Mouse (Mus musculus): Measurements from ENCODE around the gene Loxl4. TPM values are rescaled to one million over a fixed set of nuclear protein-coding genes. Genes with fewer than 3 reads are reported as not detected.

The Loxl4 gene
- polyA plus RNA-seq (2014; fragmentation: Nextera tagmentation; extraction: Ambion mirVana) = 0.20 and 0.37 TPM in 2 replicates

GRCm38 (mm10) chr19:42612654-42613053, at the start of gene Loxl4:
Loxl4 (minus strand) TSS chr19:42612813.
- DNase-seq (ENCODE audit: low spot score) (peak; percentile 28), ATAC-seq (ENCODE audit: low FRiP score) (no peak)
- peak within 1 kb of the TSS; percentile 63 for H3K4me2 ChIP-seq (replicated peaks; ENCODE audit: low read depth, low read length)
- 0 out of 2 replicates have a peak, but pooled peaks cover 3% of the 10 kb centered on the region for H3K4me1 ChIP-seq (replicated peaks; ENCODE audit: control insufficient read depth, insufficient read depth, low read length)
- no peak within 1 kb of the TSS for H3K27ac ChIP-seq (ENCODE audit: low read depth, low read length)
- H3K27me3 ChIP-seq (ENCODE audit: control insufficient read depth, insufficient read depth, low read length) = peaks cover 7% of the 10 kb centered on the region; the same call in 1 of the 2 replicates
- H3K36me3 ChIP-seq (ENCODE audit: control insufficient read depth, insufficient read depth, low read length) = no peaks in the 10 kb centered on the region
- no peak within 1 kb of the TSS for H3K9ac ChIP-seq (ENCODE audit: low read depth, low read length)
- H3K4me3 ChIP-seq (ENCODE audit: low read depth, low read length) = peak within 1 kb of the TSS; percentile 35
- no peaks in the 10 kb centered on the region for H3K9me3 ChIP-seq (ENCODE audit: control insufficient read depth, low read length)
- WGBS = 2% methylated on average over 33 of the region's 37 CpGs

DNA sequence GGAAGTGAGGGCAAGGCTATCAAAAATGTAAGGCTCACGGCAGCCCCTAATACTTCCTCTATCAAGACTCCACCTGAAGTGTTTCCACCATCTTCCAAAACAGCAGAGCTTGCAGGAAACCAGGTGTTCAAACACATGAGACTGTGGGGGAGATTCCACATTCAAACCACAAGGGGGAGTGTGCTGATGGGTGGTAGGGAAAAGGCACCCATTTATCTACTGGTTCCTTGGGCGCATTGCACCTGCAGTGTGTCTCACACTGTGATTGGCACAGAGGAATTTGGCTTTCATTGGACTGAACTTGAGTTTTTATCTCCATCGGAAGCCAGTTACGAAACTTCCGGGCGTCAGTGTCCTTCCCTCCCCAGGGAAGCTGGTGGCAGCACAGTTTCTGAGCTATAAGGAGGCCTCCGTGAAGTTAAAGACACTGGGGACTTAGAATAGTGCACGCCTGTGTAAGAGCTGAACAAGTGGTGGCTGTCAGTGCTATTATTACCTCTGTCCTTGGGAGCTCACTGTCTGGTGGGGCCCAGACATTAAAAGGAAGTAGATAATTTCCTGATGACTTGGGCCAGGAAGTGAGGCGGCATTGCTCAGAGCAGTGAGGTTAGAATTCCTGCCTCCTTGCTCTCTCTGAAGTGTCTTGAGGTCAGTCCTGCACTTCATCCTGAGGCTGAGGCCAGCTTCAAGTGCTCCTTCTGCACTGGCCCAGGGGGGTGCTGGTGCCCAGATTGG, 49.0 kb upstream of the Loxl4 start:
- Histone ChIP-seq H3K27ac (ENCODE audit: low read depth, low read length) (no peak overlapping the region), H3K4me3 (ENCODE audit: low read depth, low read length) (no peak overlapping the region), H3K36me3 (ENCODE audit: control insufficient read depth, insufficient read depth, low read length) (no peaks in the 10 kb centered on the region), H3K9ac (ENCODE audit: low read depth, low read length) (no peak overlapping the region), H3K4me1 (replicated peaks; ENCODE audit: control insufficient read depth, insufficient read depth, low read length) (peaks cover 5% of the 10 kb centered on the region), H3K4me2 (replicated peaks; ENCODE audit: low read depth, low read length) (no peak overlapping the region), H3K27me3 (ENCODE audit: control insufficient read depth, insufficient read depth, low read length) (peaks cover 3% of the 10 kb centered on the region; the same call in 1 of the 2 replicates), H3K9me3 (ENCODE audit: control insufficient read depth, low read length) (no peaks in the 10 kb centered on the region)
- 82% methylated on average over 9 of the region's 9 CpGs for WGBS
- DNase-seq (ENCODE audit: low spot score) = no peak
- no peak for ATAC-seq (ENCODE audit: low FRiP score)

DNA sequence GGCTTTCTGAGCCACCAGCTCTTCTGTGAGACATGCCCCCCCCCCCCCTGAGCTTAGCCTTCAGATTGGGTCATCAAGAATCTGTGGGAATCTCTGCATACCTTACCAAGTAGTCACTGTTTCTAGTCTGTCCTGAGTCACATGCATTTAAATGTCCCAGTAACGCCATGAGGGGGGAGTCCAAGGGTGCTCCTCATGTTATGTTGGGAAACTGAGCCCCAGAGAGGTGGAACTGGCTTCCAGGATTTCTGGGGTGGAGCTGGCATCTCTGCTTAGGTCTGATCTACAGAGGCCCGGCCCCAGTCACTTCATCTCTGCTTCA, 47.6 kb upstream of the Loxl4 start:
- Histone ChIP-seq H3K27me3 (ENCODE audit: control insufficient read depth, insufficient read depth, low read length) (peaks cover 5% of the 10 kb centered on the region; the same call in 1 of the 2 replicates), H3K4me3 (ENCODE audit: low read depth, low read length) (no peak overlapping the region), H3K9me3 (ENCODE audit: control insufficient read depth, low read length) (no peaks in the 10 kb centered on the region), H3K4me1 (replicated peaks; ENCODE audit: control insufficient read depth, insufficient read depth, low read length) (peaks cover 5% of the 10 kb centered on the region), H3K9ac (ENCODE audit: low read depth, low read length) (no peak overlapping the region), H3K4me2 (replicated peaks; ENCODE audit: low read depth, low read length) (no peak overlapping the region), H3K36me3 (ENCODE audit: control insufficient read depth, insufficient read depth, low read length) (no peaks in the 10 kb centered on the region), H3K27ac (ENCODE audit: low read depth, low read length) (no peak overlapping the region)
- 93% methylated on average over 2 of the region's 2 CpGs for WGBS
- no peak for ATAC-seq (ENCODE audit: low FRiP score)
- no peak for DNase-seq (ENCODE audit: low spot score)

DNA sequence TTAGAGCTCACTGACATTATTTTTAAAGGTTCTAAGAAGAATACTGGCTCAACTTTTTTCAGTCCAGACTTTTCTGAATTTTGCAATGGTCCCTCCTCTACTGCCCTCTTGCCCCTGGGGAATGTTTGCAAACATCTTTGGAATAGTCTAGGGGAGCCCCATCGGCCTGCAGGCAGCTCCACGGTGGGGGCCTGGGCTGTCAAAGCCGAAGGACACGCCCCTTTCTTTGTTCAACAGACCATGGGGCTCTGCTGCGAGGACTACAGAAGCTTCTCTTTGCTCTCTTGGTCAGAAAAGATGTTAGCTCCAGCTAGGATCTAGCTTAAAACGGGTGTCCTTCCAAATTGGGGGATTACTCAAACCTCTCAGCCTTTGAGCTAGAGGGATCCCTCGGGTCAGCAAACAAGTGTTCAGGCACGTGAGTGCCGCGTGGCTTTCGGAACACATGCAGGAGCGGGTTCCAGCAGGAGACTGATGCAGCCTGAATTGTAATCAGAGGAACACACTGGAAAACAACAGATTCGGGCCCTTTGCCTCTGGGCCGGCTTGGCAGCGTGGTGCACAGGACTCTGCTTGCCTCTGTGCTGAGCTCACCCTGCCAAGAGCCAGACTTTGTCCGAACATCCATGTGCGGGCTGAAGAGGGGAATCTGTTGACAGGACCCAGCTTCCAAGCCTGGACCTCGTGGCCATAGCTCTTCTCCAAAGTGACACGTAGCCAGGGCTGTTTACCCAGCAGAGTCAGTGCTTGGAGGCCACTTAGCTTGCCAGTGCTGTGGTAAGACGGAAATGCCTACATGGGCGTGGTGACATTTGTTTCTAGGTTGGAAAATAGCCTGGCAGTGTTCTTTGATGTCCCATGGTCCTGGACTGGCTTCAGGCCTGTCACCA, 47.0 kb upstream of the Loxl4 start:
- Histone ChIP-seq H3K9me3 (ENCODE audit: control insufficient read depth, low read length) (no peaks in the 10 kb centered on the region), H3K27ac (ENCODE audit: low read depth, low read length) (no peak overlapping the region), H3K36me3 (ENCODE audit: control insufficient read depth, insufficient read depth, low read length) (no peaks in the 10 kb centered on the region), H3K4me3 (ENCODE audit: low read depth, low read length) (no peak overlapping the region), H3K9ac (ENCODE audit: low read depth, low read length) (no peak overlapping the region), H3K4me1 (replicated peaks; ENCODE audit: control insufficient read depth, insufficient read depth, low read length) (peaks cover 5% of the 10 kb centered on the region), H3K27me3 (ENCODE audit: control insufficient read depth, insufficient read depth, low read length) (peaks cover 5% of the 10 kb centered on the region; the same call in 1 of the 2 replicates), H3K4me2 (replicated peaks; ENCODE audit: low read depth, low read length) (no peak overlapping the region)
- no peak; the same call in 1 of the 2 replicates for ATAC-seq (ENCODE audit: low FRiP score)
- 42% methylated on average over 21 of the region's 21 CpGs for WGBS
- no peak for DNase-seq (ENCODE audit: low spot score)

DNA sequence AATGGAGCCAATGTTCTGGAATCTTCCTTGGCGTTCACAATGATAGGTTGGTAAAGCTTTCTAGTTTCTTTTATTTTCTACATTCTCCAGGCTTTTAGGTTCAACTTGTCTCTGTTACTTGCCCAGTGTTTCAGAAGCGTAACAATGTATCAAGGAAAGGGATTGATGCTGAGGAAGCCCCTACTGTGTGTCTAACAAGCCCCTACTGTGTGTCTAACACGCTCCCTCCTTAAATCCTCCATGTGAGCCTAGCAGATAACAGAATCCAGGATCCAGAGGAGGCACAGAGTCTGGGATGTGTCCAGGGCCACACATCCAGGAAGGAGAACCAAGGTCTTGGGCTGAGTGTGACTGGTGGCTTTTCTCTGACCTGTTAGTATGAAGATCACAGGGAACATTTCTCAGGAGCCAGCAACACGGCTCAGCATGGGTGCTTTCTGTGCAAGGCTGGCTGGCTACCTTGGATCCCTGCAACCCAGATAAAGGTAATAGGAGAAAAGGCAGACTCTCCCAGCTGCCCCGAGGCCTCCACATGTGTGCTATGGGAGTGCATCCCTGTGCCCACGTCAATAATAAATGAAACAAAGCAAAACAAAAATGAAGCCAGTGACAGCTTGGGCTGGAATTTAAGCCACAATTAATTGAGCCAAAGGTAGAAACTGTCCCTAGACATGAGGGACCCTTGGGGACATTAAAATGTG, 46.0 kb upstream of the Loxl4 start:
- H3K4me2 ChIP-seq (replicated peaks; ENCODE audit: low read depth, low read length) = no peak overlapping the region
- H3K27me3 ChIP-seq (ENCODE audit: control insufficient read depth, insufficient read depth, low read length) = peaks cover 5% of the 10 kb centered on the region; the same call in 1 of the 2 replicates
- no peak for ATAC-seq (ENCODE audit: low FRiP score)

DNA sequence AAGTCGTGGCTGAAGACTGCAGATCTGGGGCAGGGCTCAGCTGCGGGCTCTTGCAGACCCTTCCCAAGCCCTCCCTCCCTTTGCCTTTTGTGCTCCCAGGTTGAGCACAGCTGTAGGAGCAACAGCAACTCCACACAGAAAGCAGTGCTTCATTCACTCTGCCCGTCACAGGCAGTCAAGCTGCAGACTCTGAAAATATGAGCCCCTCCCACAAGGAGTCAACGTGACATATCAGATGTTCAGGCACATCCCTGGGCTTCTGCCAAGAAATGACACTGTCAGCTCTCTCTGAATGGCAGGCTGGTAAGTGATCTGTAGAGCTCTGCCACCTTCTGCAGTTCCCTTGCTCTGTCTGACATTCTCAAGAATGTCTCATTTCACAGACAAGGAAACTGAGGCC, 45.2 kb upstream of the Loxl4 start:
- Histone ChIP-seq H3K27me3 (ENCODE audit: control insufficient read depth, insufficient read depth, low read length) (peaks cover 5% of the 10 kb centered on the region; the same call in 1 of the 2 replicates), H3K9ac (ENCODE audit: low read depth, low read length) (no peak overlapping the region), H3K27ac (ENCODE audit: low read depth, low read length) (no peak overlapping the region), H3K4me3 (ENCODE audit: low read depth, low read length) (no peak overlapping the region), H3K36me3 (ENCODE audit: control insufficient read depth, insufficient read depth, low read length) (no peaks in the 10 kb centered on the region), H3K4me1 (replicated peaks; ENCODE audit: control insufficient read depth, insufficient read depth, low read length) (peaks cover 5% of the 10 kb centered on the region), H3K4me2 (replicated peaks; ENCODE audit: low read depth, low read length) (no peak overlapping the region), H3K9me3 (ENCODE audit: control insufficient read depth, low read length) (no peaks in the 10 kb centered on the region)
- no peak for ATAC-seq (ENCODE audit: low FRiP score)
- WGBS = 35% methylated on average over 4 of the region's 4 CpGs
- no peak for DNase-seq (ENCODE audit: low spot score)

More for the DNA sequence above, 46.0 kb upstream of the Loxl4 start:
- H3K36me3 ChIP-seq (ENCODE audit: control insufficient read depth, insufficient read depth, low read length) = no peaks in the 10 kb centered on the region
- no peak for DNase-seq (ENCODE audit: low spot score)
- H3K4me1 ChIP-seq (replicated peaks; ENCODE audit: control insufficient read depth, insufficient read depth, low read length) = peaks cover 5% of the 10 kb centered on the region
- H3K9me3 ChIP-seq (ENCODE audit: control insufficient read depth, low read length) = no peaks in the 10 kb centered on the region
- H3K4me3 ChIP-seq (ENCODE audit: low read depth, low read length) = no peak overlapping the region
- no peak overlapping the region for H3K27ac ChIP-seq (ENCODE audit: low read depth, low read length)
- H3K9ac ChIP-seq (ENCODE audit: low read depth, low read length) = no peak overlapping the region
- 76% methylated on average over 6 of the region's 6 CpGs for WGBS

DNA sequence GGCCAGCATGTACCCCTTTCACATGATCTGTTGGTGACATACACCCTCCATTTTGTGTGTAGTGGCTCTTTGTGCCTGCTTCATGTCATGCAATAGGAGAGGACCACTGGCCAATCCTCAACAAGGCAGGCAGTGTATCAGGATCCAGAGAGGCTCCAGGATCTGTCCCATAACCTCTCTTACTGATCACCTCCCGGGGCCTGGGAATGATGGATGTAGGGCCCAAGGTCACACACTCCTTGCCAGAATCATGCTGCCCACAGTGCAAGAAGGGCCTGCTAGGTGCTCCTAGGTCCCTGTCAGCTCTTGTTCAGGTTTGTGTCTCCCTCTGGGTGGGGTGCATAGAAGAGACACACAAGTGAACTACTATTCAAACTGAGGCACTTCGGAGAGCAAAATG, 44.7 kb upstream of the Loxl4 start:
- Histone ChIP-seq H3K9me3 (ENCODE audit: control insufficient read depth, low read length) (no peaks in the 10 kb centered on the region), H3K27ac (ENCODE audit: low read depth, low read length) (no peak overlapping the region), H3K4me1 (replicated peaks; ENCODE audit: control insufficient read depth, insufficient read depth, low read length) (peaks cover 5% of the 10 kb centered on the region), H3K9ac (ENCODE audit: low read depth, low read length) (no peak overlapping the region), H3K4me2 (replicated peaks; ENCODE audit: low read depth, low read length) (no peak overlapping the region), H3K4me3 (ENCODE audit: low read depth, low read length) (no peak overlapping the region), H3K27me3 (ENCODE audit: control insufficient read depth, insufficient read depth, low read length) (peaks cover 5% of the 10 kb centered on the region; the same call in 1 of the 2 replicates), H3K36me3 (ENCODE audit: control insufficient read depth, insufficient read depth, low read length) (no peaks in the 10 kb centered on the region)
- 83% methylated on average over 2 of the region's 2 CpGs for WGBS
- ATAC-seq (ENCODE audit: low FRiP score) (no peak), DNase-seq (ENCODE audit: low spot score) (no peak)

GRCm38 (mm10) chr19:42655006-42655405, 42.4 kb upstream of the Loxl4 start:
- Histone ChIP-seq H3K27me3 (ENCODE audit: control insufficient read depth, insufficient read depth, low read length) (0 out of 2 replicates have a peak, but pooled peaks cover 2% of the 10 kb centered on the region), H3K4me1 (replicated peaks; ENCODE audit: control insufficient read depth, insufficient read depth, low read length) (peaks cover 5% of the 10 kb centered on the region), H3K36me3 (ENCODE audit: control insufficient read depth, insufficient read depth, low read length) (no peaks in the 10 kb centered on the region), H3K27ac (ENCODE audit: low read depth, low read length) (no peak overlapping the region), H3K4me3 (ENCODE audit: low read depth, low read length) (no peak overlapping the region), H3K9me3 (ENCODE audit: control insufficient read depth, low read length) (no peaks in the 10 kb centered on the region), H3K4me2 (replicated peaks; ENCODE audit: low read depth, low read length) (no peak overlapping the region), H3K9ac (ENCODE audit: low read depth, low read length) (no peak overlapping the region)
- DNase-seq (ENCODE audit: low spot score) (peak; percentile 75), ATAC-seq (ENCODE audit: low FRiP score) (peak; percentile 72)
- 45% methylated on average over 1 of the region's 1 CpGs for WGBS
